Mouse (Mus musculus): ENCODE measurements around the gene Uncx. TPM values are rescaled to one million over a fixed set of nuclear protein-coding genes. Genes with fewer than 3 reads are reported as not detected.
A peak's percentile ranks its signal among the peaks of the same experiment; 100 is the strongest.

The Uncx gene
- polyA plus RNA-seq, 1 experiment = 1.1 TPM

GRCm38 (mm10) chr5:139557079-139557478 is 13.8 kb downstream of the Uncx start:
- DNase-seq = no peak
- Histone ChIP-seq H3K27ac (ENCODE audit: insufficient read depth, low read depth, low read length) (no peak overlapping the region), H3K4me3 (ENCODE audit: insufficient read depth, low read depth, low read length) (no peak overlapping the region), H3K36me3 (ENCODE audit: control insufficient read depth, insufficient read depth, low read length) (no peaks in the 10 kb centered on the region), H3K4me1 (ENCODE audit: control insufficient read depth, insufficient read depth, low read length) (no peaks in the 10 kb centered on the region), H3K27me3 (replicated peaks; ENCODE audit: control insufficient read depth, insufficient read depth, low read length) (peaks cover 12% of the 10 kb centered on the region)
- 34% methylated on average over 10 of the region's 10 CpGs for WGBS
- no peak for TF ChIP-seq CTCF (conservative IDR thresholded peaks at IDR 0.05; ENCODE audit: insufficient read depth, insufficient read length, low read depth, low read length)

DNA sequence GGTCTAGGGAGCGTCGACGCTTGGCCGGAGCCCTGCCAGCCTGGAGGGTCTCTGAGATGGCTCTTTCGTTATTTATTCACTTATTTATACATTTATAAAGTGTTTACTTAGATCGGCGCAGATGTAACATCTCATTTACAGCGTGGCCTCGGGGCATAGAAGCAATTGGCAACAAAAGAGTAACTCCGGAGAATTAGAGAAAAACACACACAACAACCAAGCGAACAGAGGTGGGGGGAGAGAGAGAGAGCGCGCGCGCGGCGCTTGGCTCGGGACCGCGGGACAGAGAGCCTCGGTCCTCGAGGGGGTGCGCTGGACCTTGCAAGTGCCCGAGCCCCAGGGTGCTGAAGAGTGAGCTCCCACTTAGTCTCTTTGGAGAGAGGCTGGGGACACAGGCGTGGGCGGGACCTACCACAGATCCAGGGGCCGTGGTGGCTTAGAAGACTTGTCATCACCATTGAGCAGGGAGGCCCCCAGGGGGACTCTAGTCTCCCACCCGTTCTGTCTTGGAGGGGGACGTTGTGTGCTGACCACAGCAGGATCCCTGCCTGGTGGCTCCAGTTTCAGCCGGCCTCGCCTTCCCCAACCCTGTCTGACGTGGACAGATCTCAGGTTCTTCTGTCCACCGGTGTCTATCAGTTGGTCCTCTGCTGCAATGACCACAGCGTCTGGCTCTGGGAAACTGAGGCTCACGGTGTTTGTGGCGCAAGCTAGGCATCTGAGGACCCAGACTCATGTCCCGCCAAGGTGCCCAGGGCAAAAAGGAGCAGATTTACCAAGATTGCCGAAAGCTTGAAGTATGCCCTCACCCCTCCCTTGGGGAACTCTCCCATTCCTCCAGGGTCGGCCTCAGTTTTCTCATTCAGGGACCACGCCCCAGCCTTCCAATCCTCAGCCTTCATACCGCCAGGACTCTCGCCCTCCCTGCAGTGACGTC is 14.5 kb downstream of the Uncx start:
- Histone ChIP-seq H3K4me3 (ENCODE audit: insufficient read depth, low read depth, low read length) (no peak overlapping the region), H3K4me1 (ENCODE audit: control insufficient read depth, insufficient read depth, low read length) (no peaks in the 10 kb centered on the region), H3K27ac (ENCODE audit: insufficient read depth, low read depth, low read length) (no peak overlapping the region), H3K27me3 (replicated peaks; ENCODE audit: control insufficient read depth, insufficient read depth, low read length) (peaks cover 10% of the 10 kb centered on the region), H3K36me3 (ENCODE audit: control insufficient read depth, insufficient read depth, low read length) (no peaks in the 10 kb centered on the region)
- TF ChIP-seq POLR2A (IDR thresholded peaks at IDR 0.05; ENCODE audit: low read depth, low read length) (no peak), CTCF (conservative IDR thresholded peaks at IDR 0.05; ENCODE audit: insufficient read depth, insufficient read length, low read depth, low read length) (no peak)
- WGBS = 9% methylated on average over 43 of the region's 43 CpGs
- no peak for DNase-seq

- no peak overlapping the region for H3K27ac ChIP-seq (ENCODE audit: insufficient read depth, low read depth, low read length)
- 2% methylated on average over 16 of the region's 16 CpGs for WGBS
- peaks cover 10% of the 10 kb centered on the region for H3K27me3 ChIP-seq (replicated peaks; ENCODE audit: control insufficient read depth, insufficient read depth, low read length)
Observed at GRCm38 (mm10) chr5:139558468-139558804, 15.1 kb downstream of the Uncx start.

GRCm38 (mm10) chr5:139558917-139559660 is 15.8 kb downstream of the Uncx start:
- Histone ChIP-seq H3K27ac (ENCODE audit: insufficient read depth, low read depth, low read length) (no peak overlapping the region), H3K36me3 (ENCODE audit: control insufficient read depth, insufficient read depth, low read length) (no peaks in the 10 kb centered on the region), H3K4me3 (ENCODE audit: insufficient read depth, low read depth, low read length) (no peak overlapping the region), H3K4me1 (ENCODE audit: control insufficient read depth, insufficient read depth, low read length) (no peaks in the 10 kb centered on the region), H3K27me3 (replicated peaks; ENCODE audit: control insufficient read depth, insufficient read depth, low read length) (peaks cover 6% of the 10 kb centered on the region)
- 31% methylated on average over 12 of the region's 12 CpGs for WGBS
- DNase-seq = no peak
- TF ChIP-seq POLR2A (IDR thresholded peaks at IDR 0.05; ENCODE audit: low read depth, low read length) = no peak
- TF ChIP-seq CTCF (conservative IDR thresholded peaks at IDR 0.05; ENCODE audit: insufficient read depth, insufficient read length, low read depth, low read length) = no peak

More at GRCm38 (mm10) chr5:139558468-139558804, 15.1 kb downstream of the Uncx start:
- TF ChIP-seq CTCF (conservative IDR thresholded peaks at IDR 0.05; ENCODE audit: insufficient read depth, insufficient read length, low read depth, low read length) (no peak), POLR2A (IDR thresholded peaks at IDR 0.05; ENCODE audit: low read depth, low read length) (no peak)
- H3K4me3 ChIP-seq (ENCODE audit: insufficient read depth, low read depth, low read length) = no peak overlapping the region
- no peaks in the 10 kb centered on the region for H3K4me1 ChIP-seq (ENCODE audit: control insufficient read depth, insufficient read depth, low read length)
- H3K36me3 ChIP-seq (ENCODE audit: control insufficient read depth, insufficient read depth, low read length) = no peaks in the 10 kb centered on the region
- DNase-seq = peak; percentile 41

- WGBS = 54% methylated on average over 7 of the region's 7 CpGs
- TF ChIP-seq CTCF (conservative IDR thresholded peaks at IDR 0.05; ENCODE audit: insufficient read depth, insufficient read length, low read depth, low read length) = no peak
- TF ChIP-seq POLR2A (IDR thresholded peaks at IDR 0.05; ENCODE audit: low read depth, low read length) = no peak
- H3K4me1 ChIP-seq (ENCODE audit: control insufficient read depth, insufficient read depth, low read length) = no peaks in the 10 kb centered on the region
- H3K4me3 ChIP-seq (ENCODE audit: insufficient read depth, low read depth, low read length) = no peak overlapping the region
- no peaks in the 10 kb centered on the region for H3K36me3 ChIP-seq (ENCODE audit: control insufficient read depth, insufficient read depth, low read length)
- H3K27me3 ChIP-seq (replicated peaks; ENCODE audit: control insufficient read depth, insufficient read depth, low read length) = peaks cover 5% of the 10 kb centered on the region
- H3K27ac ChIP-seq (ENCODE audit: insufficient read depth, low read depth, low read length) = no peak overlapping the region
- no peak for DNase-seq
Observed at GRCm38 (mm10) chr5:139559782-139560181, 16.5 kb downstream of the Uncx start.

GRCm38 (mm10) chr5:139561363-139562001 is 18.2 kb downstream of the Uncx start:
- Histone ChIP-seq H3K27me3 (replicated peaks; ENCODE audit: control insufficient read depth, insufficient read depth, low read length) (0 out of 2 replicates have a peak, but pooled peaks cover 1% of the 10 kb centered on the region), H3K36me3 (ENCODE audit: control insufficient read depth, insufficient read depth, low read length) (no peaks in the 10 kb centered on the region), H3K4me1 (ENCODE audit: control insufficient read depth, insufficient read depth, low read length) (no peaks in the 10 kb centered on the region)

More at GRCm38 (mm10) chr5:139561363-139562001, 18.2 kb downstream of the Uncx start:
- 78% methylated on average over 4 of the region's 4 CpGs for WGBS
- TF ChIP-seq CTCF (conservative IDR thresholded peaks at IDR 0.05; ENCODE audit: insufficient read depth, insufficient read length, low read depth, low read length) (no peak), POLR2A (IDR thresholded peaks at IDR 0.05; ENCODE audit: low read depth, low read length) (no peak)
- Histone ChIP-seq H3K27ac (ENCODE audit: insufficient read depth, low read depth, low read length) (no peak overlapping the region), H3K4me3 (ENCODE audit: insufficient read depth, low read depth, low read length) (no peak overlapping the region)
- no peak for DNase-seq

All from kidney, adult 2 months (tissue).